Mouse (Mus musculus) ES-E14 (cell line): ENCODE data around the gene Syn2.

Experiments used
- CHD2 ChIP-seq: IDR thresholded peaks from 2 replicates; pipeline ENCODE4 v1.6.1; 2014; ENCODE audit warnings: mild to moderate bottlenecking, low read depth, low read length, inconsistent platforms
- HCFC1 ChIP-seq: IDR thresholded peaks from 2 replicates; pipeline ENCODE4 v1.6.1; 2012; ENCODE audit warnings: low read length, inconsistent platforms, borderline replicate concordance; ENCODE audit not compliant: insufficient read depth
- MAFK ChIP-seq: IDR thresholded peaks from 2 replicates; pipeline ENCODE4 v1.6.1; 2014; ENCODE audit warnings: mild to moderate bottlenecking, low read depth, low read length, inconsistent platforms; ENCODE audit not compliant: insufficient read depth
- ZC3H11A ChIP-seq: IDR thresholded peaks from 2 replicates; pipeline ENCODE4 v1.6.1; 2012; ENCODE audit warnings: low read depth, mild to moderate bottlenecking, inconsistent platforms, low read length, borderline replicate concordance
- ZNF384 ChIP-seq: IDR thresholded peaks from 2 replicates; pipeline ENCODE4 v1.6.1; 2012; ENCODE audit warnings: low read depth, low read length, inconsistent platforms

DNA sequence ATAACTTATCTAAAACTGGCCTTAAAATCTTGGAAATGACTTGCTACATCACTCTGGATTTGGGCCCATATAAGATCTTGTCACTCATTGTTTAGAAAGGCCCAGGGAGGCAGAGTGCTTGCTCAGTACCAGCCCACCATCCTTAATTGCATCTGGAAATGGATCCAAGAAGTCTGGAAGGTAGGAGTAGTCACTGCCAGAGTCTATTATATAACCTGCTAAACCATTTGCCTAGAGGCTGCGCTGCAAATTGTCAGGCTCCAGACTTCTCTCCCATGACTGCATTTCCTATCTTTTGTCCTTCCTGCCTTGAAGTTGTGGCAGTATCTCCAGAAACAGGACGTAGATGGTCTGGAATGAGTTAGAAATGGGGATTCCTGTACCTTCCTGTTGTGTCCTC, 75.5 kb downstream of the Syn2 start:
- no peak for TF ChIP-seq ZC3H11A
- TF ChIP-seq ZNF384 = no peak
- no peak for TF ChIP-seq MAFK
- TF ChIP-seq HCFC1 = no peak
- TF ChIP-seq CHD2 = no peak
